Mouse (Mus musculus): Measurements from ENCODE around the gene Gmnn.

GRCm38 (mm10) chr13:24791349-24791748 lies 29.6 kb upstream of the Gmnn start:
- TF ChIP-seq SIN3A (IDR thresholded peaks at IDR 0.05; ENCODE audit: low read length) (no peak), POLR2AphosphoS2 (IDR thresholded peaks at IDR 0.05; ENCODE audit: low read length) (no peak), JUND (IDR thresholded peaks at IDR 0.05; ENCODE audit: low read depth, low read length) (no peak), TAL1 (IDR thresholded peaks at IDR 0.05; ENCODE audit: low read length) (peak; percentile 33), CTCF (IDR thresholded peaks at IDR 0.05 in 2 of 3, conservative IDR thresholded peaks at IDR 0.05 in 1 of 3; ENCODE audit: control insufficient read depth in 1 of 3, insufficient read depth in 1 of 3, low read depth in 2 of 3, low read length in 3 of 3, poor library complexity in 1 of 3, severe bottlenecking in 1 of 3) (no peak), POLR2A (IDR thresholded peaks at IDR 0.05; ENCODE audit: control insufficient read depth in 1 of 2, insufficient read depth in 1 of 2, low read depth in 1 of 2, low read length in 2 of 2, poor library complexity in 1 of 2) (no peak), TBP (IDR thresholded peaks at IDR 0.05; ENCODE audit: low read depth, low read length) (no peak), KAT2A (conservative IDR thresholded peaks at IDR 0.05; ENCODE audit: low read depth, low read length) (no peak), USF2 (IDR thresholded peaks at IDR 0.05; ENCODE audit: borderline replicate concordance in 1 of 2, insufficient read depth in 1 of 2, low read depth in 1 of 2, low read length in 2 of 2) (no peak), ZC3H11A (IDR thresholded peaks at IDR 0.05; ENCODE audit: low read depth, low read length) (no peak), GATA1 (IDR thresholded peaks at IDR 0.05; ENCODE audit: low read depth, low read length) (no peak), MYB (IDR thresholded peaks at IDR 0.05; ENCODE audit: low read depth, low read length) (no peak)
